Mouse (Mus musculus): ENCODE measurements around the gene Ucn3.

Gene Ucn3

DNA sequence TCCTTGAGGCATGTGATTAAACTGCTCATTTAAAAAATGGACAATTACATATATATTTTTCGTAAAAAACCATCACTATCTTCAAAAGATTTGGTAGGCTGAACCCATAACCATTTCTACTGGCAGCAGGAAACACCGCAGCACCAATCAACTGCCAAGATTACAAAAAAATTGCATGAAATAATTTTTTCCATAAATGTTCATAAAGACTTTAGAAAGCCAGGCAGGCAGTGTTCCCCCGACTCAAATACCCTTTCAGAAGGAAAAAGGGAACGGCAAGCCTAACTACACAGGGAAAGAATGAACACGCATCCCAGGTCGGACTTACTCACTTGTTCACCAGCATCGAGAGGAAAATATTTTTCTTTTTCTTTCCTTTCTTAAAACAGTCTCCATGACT, 52.5 kb downstream of the Ucn3 start:
- CTCF ChIA-PET: interaction anchor here (1.5 kb wide), 1 partner anchor 227 kb away, joined by 6 read pairs; no protein-coding TSS in a partner anchor

GRCm38 (mm10) chr13:3891479-3892087, 53.6 kb downstream of the Ucn3 start:
- CTCF ChIA-PET: interaction anchor here (0.8 kb wide), 1 partner anchor 68 kb away, joined by 3 read pairs; no protein-coding TSS in a partner anchor

Data from spleen, embryonic (tissue).